Mouse (Mus musculus): ENCODE data around the gene Mcoln2. TPM values are rescaled to one million over a fixed set of nuclear protein-coding genes. Genes with fewer than 3 reads are reported as not detected.

Gene Mcoln2
- polyA plus RNA-seq, 1 experiment from 2014 or later: 0.41 TPM

DNA sequence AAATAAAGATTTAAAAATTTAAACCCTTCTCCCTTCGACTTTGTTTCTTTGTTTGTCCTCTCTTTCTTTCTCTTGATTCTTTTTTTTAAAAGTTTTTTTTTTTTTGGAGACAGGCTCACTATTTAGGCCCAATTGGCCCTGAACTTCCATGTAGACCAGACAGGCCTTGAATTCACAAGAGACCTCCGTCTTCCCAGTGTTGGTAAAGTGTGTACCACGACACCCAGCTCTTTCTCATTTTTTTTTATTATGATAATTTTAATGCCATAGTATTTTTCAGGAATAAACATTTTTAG lies 27.6 kb upstream of the Mcoln2 start:
- peaks cover 31% of the 10 kb centered on the region for H3K27me3 ChIP-seq (ENCODE audit: insufficient read depth, poor library complexity, severe bottlenecking)
- peak overlapping the region; percentile 46 for H3K4me3 ChIP-seq
- no peaks in the 10 kb centered on the region for H3K9me3 ChIP-seq
- peak overlapping the region; percentile 86 for H3K27ac ChIP-seq
- peaks cover 28% of the 10 kb centered on the region for H3K4me1 ChIP-seq (replicated peaks)
- 35% methylated on average over 3 of the region's 3 CpGs for WGBS
- H3K36me3 ChIP-seq: no peaks in the 10 kb centered on the region
- no peak for DNase-seq (ENCODE audit: low spot score)

GRCm38 (mm10) chr3:146122807-146123463 lies 26.7 kb upstream of the Mcoln2 start:
- Histone ChIP-seq H3K36me3 (no peaks in the 10 kb centered on the region), H3K27ac (no peak overlapping the region), H3K27me3 (ENCODE audit: insufficient read depth, poor library complexity, severe bottlenecking) (peaks cover 23% of the 10 kb centered on the region), H3K9me3 (no peaks in the 10 kb centered on the region), H3K4me1 (replicated peaks) (peaks cover 21% of the 10 kb centered on the region), H3K4me3 (no peak overlapping the region)
- no peak for DNase-seq (ENCODE audit: low spot score)
- 85% methylated on average over 8 of the region's 8 CpGs for WGBS

DNA sequence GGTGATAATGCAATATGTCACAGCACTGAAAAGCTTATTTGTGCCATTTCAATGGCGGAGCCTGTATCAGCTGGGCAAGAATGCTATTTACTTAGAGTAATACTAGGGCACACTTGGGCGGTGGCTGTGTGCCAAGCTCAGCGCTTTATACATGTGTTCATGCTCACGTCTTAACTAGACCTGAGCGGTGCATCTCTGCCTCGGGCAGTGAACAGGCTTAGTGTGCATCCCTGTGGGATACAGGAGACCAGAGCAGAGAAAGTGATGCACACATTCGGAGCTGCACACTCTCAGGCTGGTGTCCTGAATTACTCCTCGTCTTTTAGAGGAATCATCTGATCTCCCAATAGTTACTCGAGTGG lies 26.2 kb upstream of the Mcoln2 start:
- Histone ChIP-seq H3K9me3 (no peaks in the 10 kb centered on the region), H3K27me3 (ENCODE audit: insufficient read depth, poor library complexity, severe bottlenecking) (peaks cover 18% of the 10 kb centered on the region), H3K4me3 (no peak overlapping the region), H3K27ac (no peak overlapping the region), H3K36me3 (no peaks in the 10 kb centered on the region), H3K4me1 (replicated peaks) (peaks cover 21% of the 10 kb centered on the region)
- no peak for DNase-seq (ENCODE audit: low spot score)
- 85% methylated on average over 9 of the region's 9 CpGs for WGBS

- no peak overlapping the region for H3K4me3 ChIP-seq
- no peak for DNase-seq (ENCODE audit: low spot score)
- H3K27ac ChIP-seq: no peak overlapping the region
- H3K4me1 ChIP-seq (replicated peaks): peaks cover 11% of the 10 kb centered on the region
- 74% methylated on average over 6 of the region's 6 CpGs for WGBS
- H3K27me3 ChIP-seq (ENCODE audit: insufficient read depth, poor library complexity, severe bottlenecking): no peaks in the 10 kb centered on the region
- H3K36me3 ChIP-seq: 0 out of 2 replicates have a peak, but pooled peaks cover 7% of the 10 kb centered on the region
- no peaks in the 10 kb centered on the region for H3K9me3 ChIP-seq
Observed at GRCm38 (mm10) chr3:146127205-146127604, 22.4 kb upstream of the Mcoln2 start.

DNA sequence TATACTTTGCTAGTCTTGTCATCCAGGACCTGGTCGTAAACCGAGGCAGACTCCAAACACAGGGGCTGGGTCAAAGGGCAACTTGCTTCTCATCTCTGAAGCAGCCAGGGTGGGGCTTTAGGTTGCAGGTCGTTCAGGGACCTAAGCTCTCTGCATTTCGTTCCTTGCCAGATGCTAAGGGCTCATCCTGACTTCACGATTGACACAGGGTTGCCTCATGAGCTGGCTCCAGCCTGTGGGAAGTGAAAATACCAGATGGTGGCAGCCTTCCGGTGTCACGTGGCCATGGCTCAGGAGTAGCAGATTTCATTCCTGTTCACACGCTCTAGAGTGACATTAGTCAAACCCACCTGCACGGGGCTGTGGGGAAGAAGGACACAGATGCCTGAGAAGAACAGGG lies 14.8 kb upstream of the Mcoln2 start:
- 82% methylated on average over 9 of the region's 9 CpGs for WGBS
- H3K4me1 ChIP-seq (replicated peaks): no peaks in the 10 kb centered on the region
- no peaks in the 10 kb centered on the region for H3K27me3 ChIP-seq (ENCODE audit: insufficient read depth, poor library complexity, severe bottlenecking)
- H3K4me3 ChIP-seq: no peak overlapping the region
- peaks cover 7% of the 10 kb centered on the region; the same call in 1 of the 2 replicates for H3K36me3 ChIP-seq
- no peaks in the 10 kb centered on the region for H3K9me3 ChIP-seq
- no peak for DNase-seq (ENCODE audit: low spot score)
- H3K27ac ChIP-seq: no peak overlapping the region

GRCm38 (mm10) chr3:146135417-146135816 lies 14.2 kb upstream of the Mcoln2 start:
- peaks cover 7% of the 10 kb centered on the region; the same call in 1 of the 2 replicates for H3K36me3 ChIP-seq
- DNase-seq (ENCODE audit: low spot score): no peak
- H3K27ac ChIP-seq: no peak overlapping the region
- no peaks in the 10 kb centered on the region for H3K4me1 ChIP-seq (replicated peaks)
- H3K4me3 ChIP-seq: no peak overlapping the region
- H3K9me3 ChIP-seq: no peaks in the 10 kb centered on the region
- no peaks in the 10 kb centered on the region for H3K27me3 ChIP-seq (ENCODE audit: insufficient read depth, poor library complexity, severe bottlenecking)
- 87% methylated on average over 2 of the region's 2 CpGs for WGBS

- Histone ChIP-seq H3K4me3 (no peak overlapping the region), H3K27ac (no peak overlapping the region), H3K27me3 (ENCODE audit: insufficient read depth, poor library complexity, severe bottlenecking) (no peaks in the 10 kb centered on the region), H3K9me3 (no peaks in the 10 kb centered on the region), H3K4me1 (replicated peaks) (no peaks in the 10 kb centered on the region), H3K36me3 (peaks cover 7% of the 10 kb centered on the region; the same call in 1 of the 2 replicates)
- WGBS: 40% methylated on average over 10 of the region's 10 CpGs
- no peak for DNase-seq (ENCODE audit: low spot score)
Observed at GRCm38 (mm10) chr3:146136422-146136821, 13.2 kb upstream of the Mcoln2 start.

- Histone ChIP-seq H3K27ac (no peak overlapping the region), H3K4me3 (no peak overlapping the region), H3K36me3 (peaks cover 7% of the 10 kb centered on the region; the same call in 1 of the 2 replicates), H3K9me3 (no peaks in the 10 kb centered on the region), H3K4me1 (replicated peaks) (no peaks in the 10 kb centered on the region), H3K27me3 (ENCODE audit: insufficient read depth, poor library complexity, severe bottlenecking) (no peaks in the 10 kb centered on the region)
- DNase-seq (ENCODE audit: low spot score): no peak
- 92% methylated on average over 7 of the region's 7 CpGs for WGBS
Observed at GRCm38 (mm10) chr3:146140276-146140675, 9.4 kb upstream of the Mcoln2 start.

DNA sequence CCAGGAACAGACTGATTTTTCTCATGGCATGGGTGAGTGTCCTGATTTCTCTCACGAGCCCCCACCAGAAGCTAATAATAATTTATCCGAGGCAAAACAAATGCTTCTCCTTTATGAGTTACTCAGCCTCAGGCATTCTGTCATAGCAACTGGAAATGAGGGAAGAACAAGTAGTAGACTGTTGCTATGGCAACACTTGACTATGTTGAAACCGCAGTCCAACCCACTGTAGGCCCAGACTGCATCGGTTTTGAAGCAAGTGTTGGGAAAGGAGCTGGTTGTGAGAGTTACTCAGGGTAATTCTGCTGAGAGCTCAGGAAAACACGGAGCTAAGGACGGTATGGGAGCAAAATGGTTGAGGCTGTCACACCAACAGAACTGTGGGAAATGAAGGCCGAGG lies 7.1 kb upstream of the Mcoln2 start:
- no peak overlapping the region for H3K27ac ChIP-seq
- no peak for DNase-seq (ENCODE audit: low spot score)
- H3K4me3 ChIP-seq: no peak overlapping the region
- H3K36me3 ChIP-seq: 0 out of 2 replicates have a peak, but pooled peaks cover 3% of the 10 kb centered on the region
- no peaks in the 10 kb centered on the region for H3K9me3 ChIP-seq
- H3K4me1 ChIP-seq (replicated peaks): no peaks in the 10 kb centered on the region
- no peaks in the 10 kb centered on the region; the same call in 1 of the 2 replicates for H3K27me3 ChIP-seq (ENCODE audit: insufficient read depth, poor library complexity, severe bottlenecking)
- 85% methylated on average over 7 of the region's 7 CpGs for WGBS

DNA sequence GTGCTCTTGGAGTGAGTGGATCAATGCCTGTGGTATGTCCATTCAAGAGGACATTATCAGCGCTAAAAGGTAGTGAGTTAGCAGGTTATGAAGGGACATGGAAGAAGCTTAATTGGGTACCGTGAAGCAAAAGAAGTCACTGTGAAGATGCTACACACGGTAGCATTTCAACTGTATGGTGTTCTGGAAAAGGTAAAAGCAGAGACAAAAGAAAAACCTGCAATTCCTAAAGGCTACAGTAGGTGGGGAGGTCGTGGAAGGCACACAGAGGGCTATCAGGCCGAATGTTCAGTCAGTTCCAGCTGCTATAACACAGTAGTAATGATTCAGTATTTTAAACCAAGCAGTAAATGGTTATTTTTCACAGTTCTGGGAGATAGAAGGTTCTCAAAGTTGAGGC lies 4.1 kb upstream of the Mcoln2 start:
- no peaks in the 10 kb centered on the region for H3K36me3 ChIP-seq
- H3K9me3 ChIP-seq: no peaks in the 10 kb centered on the region
- peaks cover 14% of the 10 kb centered on the region for H3K4me1 ChIP-seq (replicated peaks)
- H3K27ac ChIP-seq: no peak overlapping the region
- H3K4me3 ChIP-seq: no peak overlapping the region
- DNase-seq (ENCODE audit: low spot score): no peak
- 61% methylated on average over 5 of the region's 5 CpGs for WGBS
- peaks cover 26% of the 10 kb centered on the region for H3K27me3 ChIP-seq (ENCODE audit: insufficient read depth, poor library complexity, severe bottlenecking)

DNA sequence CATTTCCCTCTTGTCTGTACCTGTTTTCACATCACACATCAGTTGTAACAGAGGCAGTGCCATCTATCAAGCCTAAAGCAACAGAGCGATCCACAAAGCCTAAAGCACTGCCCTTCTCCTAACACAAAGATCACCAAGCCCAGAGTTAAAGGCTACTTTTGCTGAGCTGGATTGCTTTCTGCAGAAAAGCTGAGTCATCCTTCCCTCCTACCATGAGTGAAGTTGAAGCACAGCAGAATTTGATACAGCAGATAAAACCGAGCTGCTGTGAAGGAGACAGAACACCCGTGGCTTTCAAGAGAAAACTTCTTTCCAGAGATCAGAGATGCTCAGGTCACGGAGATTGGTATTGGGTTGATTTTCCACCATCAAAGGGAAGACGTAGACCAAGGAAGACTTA lies 3.5 kb upstream of the Mcoln2 start:
- Histone ChIP-seq H3K27me3 (ENCODE audit: insufficient read depth, poor library complexity, severe bottlenecking) (peaks cover 32% of the 10 kb centered on the region), H3K4me1 (replicated peaks) (peaks cover 17% of the 10 kb centered on the region), H3K9me3 (no peaks in the 10 kb centered on the region), H3K36me3 (no peaks in the 10 kb centered on the region), H3K4me3 (no peak overlapping the region), H3K27ac (no peak overlapping the region)
- WGBS: 73% methylated on average over 5 of the region's 5 CpGs
- no peak for DNase-seq (ENCODE audit: low spot score)

DNA sequence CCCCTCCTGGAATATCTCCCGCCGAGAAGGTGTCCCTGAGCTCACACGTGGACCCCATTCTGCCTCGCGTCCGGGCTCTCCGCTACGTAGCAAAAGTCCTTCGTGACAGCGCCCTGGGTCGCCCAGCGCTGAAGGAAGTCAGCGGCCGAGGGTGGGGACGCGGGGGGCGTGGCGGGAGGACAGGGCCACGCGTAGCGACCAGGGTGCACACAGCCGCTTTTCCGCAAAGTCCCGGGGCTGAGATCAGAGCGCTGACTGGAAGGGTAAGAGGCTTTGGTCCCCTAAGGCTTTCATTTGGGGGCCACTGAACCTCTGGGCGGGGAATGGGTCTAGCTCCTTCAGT lies 396 bp downstream of the Mcoln2 start:
- no peaks in the 10 kb centered on the region for H3K36me3 ChIP-seq
- peaks cover 51% of the 10 kb centered on the region for H3K27me3 ChIP-seq (ENCODE audit: insufficient read depth, poor library complexity, severe bottlenecking)
- peak overlapping the region; percentile 61 for H3K4me3 ChIP-seq
- H3K27ac ChIP-seq: peak overlapping the region; percentile 53; the same call in 1 of the 2 replicates
- DNase-seq (ENCODE audit: low spot score): peak; percentile 38
- H3K4me1 ChIP-seq (replicated peaks): peaks cover 25% of the 10 kb centered on the region
- H3K9me3 ChIP-seq: no peaks in the 10 kb centered on the region
- WGBS: 1% methylated on average over 26 of the region's 26 CpGs

DNA sequence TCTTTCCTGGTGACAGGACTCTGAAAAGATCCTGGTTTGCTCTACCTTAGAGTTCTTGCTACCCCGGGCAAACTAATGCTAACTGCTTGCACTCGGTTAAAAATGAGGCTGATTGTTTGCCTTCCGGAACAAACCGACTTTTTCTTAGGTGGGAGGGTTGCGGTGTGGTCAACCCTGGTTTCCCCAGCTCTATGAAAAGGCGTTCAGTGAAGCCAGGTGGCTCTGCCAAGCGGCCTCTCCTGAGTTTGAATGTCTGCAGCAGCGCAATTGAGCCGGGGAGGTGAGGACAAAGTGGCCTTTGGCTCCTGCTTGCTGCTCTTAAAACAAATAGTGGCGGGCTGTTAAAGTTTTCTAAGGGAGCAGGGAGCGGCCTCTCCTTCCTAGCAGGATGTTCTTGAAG lies 927 bp downstream of the Mcoln2 start:
- WGBS: 20% methylated on average over 11 of the region's 11 CpGs
- Histone ChIP-seq H3K27me3 (ENCODE audit: insufficient read depth, poor library complexity, severe bottlenecking) (peaks cover 51% of the 10 kb centered on the region), H3K27ac (no peak overlapping the region), H3K4me3 (peak overlapping the region; percentile 61), H3K4me1 (replicated peaks) (peaks cover 25% of the 10 kb centered on the region), H3K9me3 (no peaks in the 10 kb centered on the region), H3K36me3 (no peaks in the 10 kb centered on the region)
- peak; percentile 16 for DNase-seq (ENCODE audit: low spot score)

DNA sequence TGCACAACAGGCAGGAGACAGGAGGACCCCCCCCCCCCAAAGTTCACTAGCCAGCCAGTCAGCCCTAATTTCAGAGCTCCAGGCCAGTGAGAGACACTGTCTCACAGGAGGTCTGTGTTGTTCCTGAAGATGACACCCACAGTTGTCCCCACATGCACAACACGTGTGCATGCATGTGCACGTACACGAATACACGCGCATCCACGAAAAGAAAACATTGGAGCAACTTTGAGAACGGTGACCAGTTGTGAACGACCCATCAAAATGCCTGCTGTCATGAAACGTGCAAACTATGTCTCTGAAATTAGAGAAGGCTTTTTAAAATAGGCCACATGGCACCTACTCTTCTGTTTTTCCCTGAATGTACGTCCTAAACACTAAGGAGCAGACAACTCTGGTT lies 1.7 kb downstream of the Mcoln2 start:
- 96% methylated on average over 10 of the region's 10 CpGs for WGBS

More for the DNA sequence above, 1.7 kb downstream of the Mcoln2 start:
- no peak for DNase-seq (ENCODE audit: low spot score)
- H3K9me3 ChIP-seq: no peaks in the 10 kb centered on the region
- no peak overlapping the region for H3K4me3 ChIP-seq
- H3K36me3 ChIP-seq: no peaks in the 10 kb centered on the region
- peaks cover 25% of the 10 kb centered on the region for H3K4me1 ChIP-seq (replicated peaks)
- H3K27ac ChIP-seq: no peak overlapping the region
- H3K27me3 ChIP-seq (ENCODE audit: insufficient read depth, poor library complexity, severe bottlenecking): peaks cover 51% of the 10 kb centered on the region
